Mouse (Mus musculus): Measurements from ENCODE around the gene Tcam1. TPM values are rescaled to one million over a fixed set of nuclear protein-coding genes. Genes with fewer than 3 reads are reported as not detected.
A peak's percentile ranks its signal among the peaks of the same experiment; 100 is the strongest.

Gene Tcam1
- polyA plus RNA-seq, 2 experiments = 0.66 to 0.78 TPM

GRCm38 (mm10) chr11:106273811-106274210 lies 2.7 kb upstream of the Tcam1 start:
- H3K9me3 ChIP-seq (ENCODE audit: control insufficient read depth, low read length) = no peaks in the 10 kb centered on the region
- no peaks in the 10 kb centered on the region for H3K36me3 ChIP-seq (ENCODE audit: control insufficient read depth, insufficient read depth, low read length)
- TF ChIP-seq POLR2A (IDR thresholded peaks at IDR 0.05; ENCODE audit: borderline replicate concordance, extremely low read depth, insufficient read depth, insufficient read length) = no peak
- peak overlapping the region; percentile 86 for H3K27ac ChIP-seq (replicated peaks; ENCODE audit: low read depth, low read length)
- H3K27me3 ChIP-seq (ENCODE audit: control insufficient read depth, insufficient read depth, low read length) = no peaks in the 10 kb centered on the region
- no peak for DNase-seq (ENCODE audit: low spot score)
- 94% methylated on average over 6 of the region's 6 CpGs for WGBS
- H3K9ac ChIP-seq (ENCODE audit: low read depth, low read length, severe bottlenecking) = no peak overlapping the region
- H3K4me2 ChIP-seq (replicated peaks; ENCODE audit: low read depth, low read length, severe bottlenecking) = peak overlapping the region; percentile 79; the same call in 1 of the 2 replicates
- peak overlapping the region; percentile 98 for H3K4me3 ChIP-seq (replicated peaks; ENCODE audit: low read length)
- ATAC-seq (ENCODE audit: low FRiP score, low read depth) = no peak
- H3K4me1 ChIP-seq (ENCODE audit: control insufficient read depth, insufficient read depth, low read length) = peaks cover 34% of the 10 kb centered on the region

DNA sequence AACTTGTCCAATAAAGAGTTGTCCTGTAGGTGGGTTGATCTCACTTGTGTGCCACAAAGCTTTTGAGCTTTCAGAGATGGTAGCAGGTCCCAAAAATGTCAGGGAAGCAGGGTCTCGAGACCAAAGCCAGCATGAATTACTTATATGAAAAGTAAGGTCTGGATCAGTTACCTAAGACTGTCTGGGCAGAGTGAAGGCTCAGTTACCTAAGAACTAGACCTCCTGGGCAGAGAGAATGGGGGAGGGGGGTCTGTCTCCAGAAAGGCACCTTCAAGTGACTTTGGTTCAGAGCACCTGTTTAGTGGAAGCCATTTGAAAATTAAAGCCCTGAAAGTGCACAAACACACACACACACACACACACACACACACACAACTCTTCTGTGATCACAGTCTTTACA lies 2.1 kb upstream of the Tcam1 start:
- no peak for TF ChIP-seq POLR2A (IDR thresholded peaks at IDR 0.05; ENCODE audit: borderline replicate concordance, extremely low read depth, insufficient read depth, insufficient read length)
- no peak for ATAC-seq (ENCODE audit: low FRiP score, low read depth)
- Histone ChIP-seq H3K4me2 (replicated peaks; ENCODE audit: low read depth, low read length, severe bottlenecking) (no peak overlapping the region), H3K9me3 (ENCODE audit: control insufficient read depth, low read length) (no peaks in the 10 kb centered on the region), H3K4me3 (replicated peaks; ENCODE audit: low read length) (no peak overlapping the region), H3K9ac (ENCODE audit: low read depth, low read length, severe bottlenecking) (no peak overlapping the region), H3K4me1 (ENCODE audit: control insufficient read depth, insufficient read depth, low read length) (peaks cover 29% of the 10 kb centered on the region), H3K36me3 (ENCODE audit: control insufficient read depth, insufficient read depth, low read length) (no peaks in the 10 kb centered on the region), H3K27me3 (ENCODE audit: control insufficient read depth, insufficient read depth, low read length) (no peaks in the 10 kb centered on the region), H3K27ac (replicated peaks; ENCODE audit: low read depth, low read length) (peak overlapping the region; percentile 67)
- DNase-seq (ENCODE audit: low spot score) = no peak
- WGBS = 67% methylated on average over 1 of the region's 1 CpGs

DNA sequence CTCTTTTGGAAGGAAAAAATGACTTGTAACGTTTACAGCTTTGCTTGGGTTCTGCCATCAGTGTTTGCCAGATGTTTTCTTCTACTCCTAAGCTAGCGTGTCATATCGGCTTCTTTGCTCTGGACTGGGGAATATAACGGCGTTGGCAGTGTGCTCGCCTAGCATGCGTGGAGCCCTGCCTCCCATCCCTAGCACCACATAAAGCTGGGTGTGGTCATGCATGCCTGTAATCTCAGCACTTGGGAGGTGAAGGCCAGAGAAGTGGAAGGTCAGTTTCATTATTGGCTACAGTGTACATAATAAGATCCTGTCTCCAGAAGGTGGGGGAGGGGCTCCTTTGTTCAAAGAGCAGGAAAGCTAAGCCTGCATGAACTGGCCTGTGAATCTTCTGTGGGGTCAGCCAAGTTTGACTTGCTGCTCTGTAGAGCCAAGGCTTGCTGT lies 1.5 kb upstream of the Tcam1 start:
- no peaks in the 10 kb centered on the region for H3K27me3 ChIP-seq (ENCODE audit: control insufficient read depth, insufficient read depth, low read length)
- H3K9ac ChIP-seq (ENCODE audit: low read depth, low read length, severe bottlenecking) = no peak overlapping the region
- H3K4me3 ChIP-seq (replicated peaks; ENCODE audit: low read length) = no peak overlapping the region
- peak; percentile 75 for DNase-seq (ENCODE audit: low spot score)
- H3K9me3 ChIP-seq (ENCODE audit: control insufficient read depth, low read length) = no peaks in the 10 kb centered on the region
- no peak for TF ChIP-seq POLR2A (IDR thresholded peaks at IDR 0.05; ENCODE audit: borderline replicate concordance, extremely low read depth, insufficient read depth, insufficient read length)
- no peak for ATAC-seq (ENCODE audit: low FRiP score, low read depth)
- WGBS = 34% methylated on average over 7 of the region's 7 CpGs
- peak overlapping the region; percentile 67 for H3K27ac ChIP-seq (replicated peaks; ENCODE audit: low read depth, low read length)
- no peak overlapping the region for H3K4me2 ChIP-seq (replicated peaks; ENCODE audit: low read depth, low read length, severe bottlenecking)
- peaks cover 25% of the 10 kb centered on the region for H3K4me1 ChIP-seq (ENCODE audit: control insufficient read depth, insufficient read depth, low read length)
- H3K36me3 ChIP-seq (ENCODE audit: control insufficient read depth, insufficient read depth, low read length) = no peaks in the 10 kb centered on the region

DNA sequence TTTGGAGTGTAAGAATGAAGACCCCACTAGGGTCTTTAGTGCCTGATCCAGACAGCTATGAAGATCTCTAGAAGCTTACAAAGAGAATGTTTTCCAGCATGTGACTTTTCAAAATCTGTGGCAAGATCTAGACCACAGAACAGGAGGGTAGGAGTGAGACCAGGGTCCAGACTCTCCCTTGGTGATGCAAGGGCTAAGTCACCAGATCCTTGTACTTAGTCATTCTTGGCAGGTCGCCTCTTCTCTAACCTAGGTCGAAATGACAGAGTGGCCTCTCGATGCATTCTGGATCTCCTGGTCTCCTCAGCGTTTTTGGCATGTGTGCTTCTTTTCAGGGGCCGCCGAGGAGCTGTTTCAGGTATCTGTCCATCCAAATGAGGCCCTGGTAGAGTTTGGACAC lies 6.0 kb downstream of the Tcam1 start:
- no peak overlapping the region for H3K9ac ChIP-seq (ENCODE audit: low read depth, low read length, severe bottlenecking)
- no peaks in the 10 kb centered on the region for H3K9me3 ChIP-seq (ENCODE audit: control insufficient read depth, low read length)
- TF ChIP-seq POLR2A (IDR thresholded peaks at IDR 0.05; ENCODE audit: borderline replicate concordance, extremely low read depth, insufficient read depth, insufficient read length) = no peak
- 82% methylated on average over 6 of the region's 6 CpGs for WGBS
- no peak overlapping the region for H3K27ac ChIP-seq (replicated peaks; ENCODE audit: low read depth, low read length)
- H3K4me3 ChIP-seq (replicated peaks; ENCODE audit: low read length) = no peak overlapping the region
- H3K4me1 ChIP-seq (ENCODE audit: control insufficient read depth, insufficient read depth, low read length) = 0 out of 2 replicates have a peak, but pooled peaks cover 7% of the 10 kb centered on the region
- DNase-seq (ENCODE audit: low spot score) = no peak
- H3K4me2 ChIP-seq (replicated peaks; ENCODE audit: low read depth, low read length, severe bottlenecking) = no peak overlapping the region
- ATAC-seq (ENCODE audit: low FRiP score, low read depth) = no peak
- H3K36me3 ChIP-seq (ENCODE audit: control insufficient read depth, insufficient read depth, low read length) = no peaks in the 10 kb centered on the region
- H3K27me3 ChIP-seq (ENCODE audit: control insufficient read depth, insufficient read depth, low read length) = no peaks in the 10 kb centered on the region

- H3K4me2 ChIP-seq (replicated peaks; ENCODE audit: low read depth, low read length, severe bottlenecking) = no peak overlapping the region
- no peak for ATAC-seq (ENCODE audit: low FRiP score, low read depth)
- TF ChIP-seq POLR2A (IDR thresholded peaks at IDR 0.05; ENCODE audit: borderline replicate concordance, extremely low read depth, insufficient read depth, insufficient read length) = no peak
- no peaks in the 10 kb centered on the region for H3K27me3 ChIP-seq (ENCODE audit: control insufficient read depth, insufficient read depth, low read length)
- 0 out of 2 replicates have a peak, but pooled peaks cover 7% of the 10 kb centered on the region for H3K4me1 ChIP-seq (ENCODE audit: control insufficient read depth, insufficient read depth, low read length)
- no peaks in the 10 kb centered on the region for H3K9me3 ChIP-seq (ENCODE audit: control insufficient read depth, low read length)
- WGBS = 73% methylated on average over 4 of the region's 4 CpGs
- no peaks in the 10 kb centered on the region for H3K36me3 ChIP-seq (ENCODE audit: control insufficient read depth, insufficient read depth, low read length)
- no peak overlapping the region for H3K9ac ChIP-seq (ENCODE audit: low read depth, low read length, severe bottlenecking)
- H3K27ac ChIP-seq (replicated peaks; ENCODE audit: low read depth, low read length) = no peak overlapping the region
- DNase-seq (ENCODE audit: low spot score) = no peak
- no peak overlapping the region for H3K4me3 ChIP-seq (replicated peaks; ENCODE audit: low read length)
Observed at GRCm38 (mm10) chr11:106283371-106283770, 6.9 kb downstream of the Tcam1 start.

GRCm38 (mm10) chr11:106284126-106284525 lies 7.7 kb downstream of the Tcam1 start:
- no peak for TF ChIP-seq POLR2A (IDR thresholded peaks at IDR 0.05; ENCODE audit: borderline replicate concordance, extremely low read depth, insufficient read depth, insufficient read length)
- no peak overlapping the region for H3K27ac ChIP-seq (replicated peaks; ENCODE audit: low read depth, low read length)
- H3K27me3 ChIP-seq (ENCODE audit: control insufficient read depth, insufficient read depth, low read length) = no peaks in the 10 kb centered on the region
- WGBS = 75% methylated on average over 8 of the region's 8 CpGs
- no peak for DNase-seq (ENCODE audit: low spot score)
- H3K4me2 ChIP-seq (replicated peaks; ENCODE audit: low read depth, low read length, severe bottlenecking) = no peak overlapping the region
- H3K9ac ChIP-seq (ENCODE audit: low read depth, low read length, severe bottlenecking) = no peak overlapping the region
- no peaks in the 10 kb centered on the region for H3K9me3 ChIP-seq (ENCODE audit: control insufficient read depth, low read length)
- no peaks in the 10 kb centered on the region for H3K36me3 ChIP-seq (ENCODE audit: control insufficient read depth, insufficient read depth, low read length)
- H3K4me3 ChIP-seq (replicated peaks; ENCODE audit: low read length) = no peak overlapping the region
- 0 out of 2 replicates have a peak, but pooled peaks cover 7% of the 10 kb centered on the region for H3K4me1 ChIP-seq (ENCODE audit: control insufficient read depth, insufficient read depth, low read length)
- ATAC-seq (ENCODE audit: low FRiP score, low read depth) = no peak

All from limb, embryonic 14.5 days (tissue).